Mouse (Mus musculus) heart, postnatal 0 days (tissue): ENCODE results near the gene Dusp8.

ENCODE experiments used
- CTCF ChIP-seq: IDR thresholded peaks from 2 replicates; pipeline ENCODE4 v1.5.1; 2016; ENCODE audit warnings: antibody characterized with exemption, control low read depth, low read depth
- EP300 ChIP-seq: IDR thresholded peaks from 2 replicates; pipeline ENCODE4 v1.6.1; 2016; ENCODE audit warnings: antibody characterized with exemption, low read depth

DNA sequence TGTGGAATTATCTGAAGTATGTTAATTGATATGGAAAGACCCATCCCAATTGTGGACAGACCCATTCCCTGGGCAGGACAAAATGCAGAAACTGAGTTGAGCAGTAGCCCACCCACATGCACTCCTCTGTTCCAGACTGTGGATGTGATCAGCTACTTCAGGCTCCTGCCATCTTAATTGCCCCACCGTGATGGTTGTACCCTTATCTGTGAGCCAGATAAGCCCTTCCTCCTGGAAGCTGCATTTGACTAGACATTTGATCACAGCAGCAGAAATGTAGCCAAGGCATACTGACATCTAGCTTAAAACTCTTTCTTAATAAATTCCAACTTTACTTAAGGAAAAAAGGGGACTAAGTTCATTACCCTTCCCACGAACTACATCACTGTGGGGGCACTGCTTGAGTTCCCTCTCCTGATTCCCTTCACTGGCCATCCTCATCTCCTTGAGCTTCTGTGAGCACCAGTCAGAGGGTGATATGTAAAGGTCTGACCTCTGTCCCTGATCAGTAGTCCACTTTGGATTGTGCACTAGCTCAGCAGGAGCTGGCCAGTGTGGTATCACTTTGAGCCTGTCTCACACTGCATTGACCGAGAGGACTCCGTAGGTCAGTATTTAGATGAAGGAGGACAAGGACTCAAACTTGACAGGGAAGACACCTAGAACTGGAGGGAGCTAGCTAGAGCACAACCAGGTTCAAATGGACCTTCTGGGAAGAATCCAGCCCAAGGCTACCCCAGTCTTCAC, 9.3 kb downstream of the Dusp8 start:
- TF ChIP-seq CTCF, result no peak
- TF ChIP-seq EP300, result no peak
